Comparison of ENCODE assay signal across 16 mouse cellular contexts in genomic region chr10:85311781-85312180, GRCm38 (mm10).
"Had no signal": no experiment of that assay in that cellular context is flagged by ENCODE, and none has a peak within 500 bp of the region (broad histone marks: within the 10 kb centered on the region; RNA-seq: fewer than 3 reads in every experiment).

No protein-coding gene starts in this region.

- DNase-seq: retina, postnatal 1 day; right cerebral cortex, adult 18-20 months; right cerebral cortex, postnatal 14 days; right cerebral cortex, postnatal 25 days; right cerebral cortex, postnatal 4 days; spleen, adult 18-20 months; thymus, adult 18-20 months; thymus, adult 2 months; thymus, postnatal 14 days; thymus, postnatal 25 days; thymus, postnatal 36 days; thymus, postnatal 4 days had no signal

- H3K27ac ChIP-seq: neural tube, embryonic 13.5 days; neural tube, embryonic 15.5 days; stomach, embryonic 15.5 days; stomach, postnatal 0 days had no signal

- H3K36me3 ChIP-seq: neural tube, embryonic 13.5 days; neural tube, embryonic 15.5 days; stomach, embryonic 15.5 days had no signal

- H3K4me1 ChIP-seq: stomach, embryonic 15.5 days had no signal

- H3K9ac ChIP-seq: neural tube, embryonic 13.5 days; neural tube, embryonic 15.5 days; stomach, embryonic 15.5 days had no signal

- H3K4me3 ChIP-seq: neural tube, embryonic 13.5 days; neural tube, embryonic 15.5 days; stomach, embryonic 15.5 days had no signal

- H3K4me2 ChIP-seq: neural tube, embryonic 13.5 days; neural tube, embryonic 15.5 days; stomach, embryonic 15.5 days had no signal

- H3K27me3 ChIP-seq: neural tube, embryonic 13.5 days; neural tube, embryonic 15.5 days; stomach, embryonic 15.5 days had no signal

- H3K9me3 ChIP-seq: neural tube, embryonic 13.5 days; neural tube, embryonic 15.5 days; stomach, embryonic 15.5 days had no signal
